Mouse (Mus musculus): ENCODE data around the gene 1700037C18Rik.

1700037C18Rik gene

GRCm38 (mm10) chr16:3908537-3909111, at the start of gene 1700037C18Rik, which contains the start of gene Cluap1:
TSS of gene 1700037C18Rik (minus strand) at chr16:3908689.
TSS of gene Cluap1 (plus strand) at chr16:3908801.
- DNase-seq (ENCODE audit: low read depth, low spot score): peak; percentile 95

GRCm38 (mm10) chr16:3956369-3956768, 47.9 kb upstream of the 1700037C18Rik start:
- no peak for DNase-seq (ENCODE audit: low read depth, low spot score)

DNA sequence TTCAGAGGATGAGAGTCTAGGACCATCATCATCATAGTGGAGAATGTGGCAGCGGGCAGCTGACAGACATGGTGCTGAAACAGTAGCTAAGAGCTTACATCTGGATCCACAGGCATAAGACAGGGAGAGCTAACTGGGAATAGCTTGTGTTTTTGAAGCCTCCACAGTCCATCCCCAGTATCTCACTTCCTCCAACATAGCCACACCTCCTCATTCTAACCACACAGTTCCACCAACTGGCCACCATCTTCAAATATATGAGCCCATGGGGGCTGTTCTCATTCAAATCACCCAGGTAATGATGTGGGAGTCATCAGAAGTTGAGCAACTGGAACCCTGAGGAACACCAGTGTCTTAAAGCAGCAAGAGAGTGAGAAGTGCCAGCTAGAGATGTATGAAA, 42.7 kb upstream of the 1700037C18Rik start:
- no peak for DNase-seq (ENCODE audit: low read depth, low spot score)

DNA sequence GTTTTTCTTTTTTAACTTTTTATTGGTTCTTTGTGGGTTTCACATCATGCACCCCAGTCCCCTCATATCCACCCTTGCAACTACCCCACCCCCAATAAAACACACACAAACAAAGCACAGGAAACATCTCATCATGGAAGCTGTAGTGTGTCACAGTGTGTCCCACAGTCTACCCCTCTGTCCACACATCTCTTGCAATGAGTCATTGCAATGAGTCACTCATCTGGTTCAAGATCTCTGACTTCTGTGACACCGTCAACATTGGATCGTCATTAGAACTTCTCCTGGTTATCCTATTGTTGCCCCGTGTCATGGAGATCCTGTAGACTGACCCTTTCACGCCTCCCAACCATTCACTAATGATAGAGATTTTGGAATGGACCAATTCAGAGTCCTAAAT, 26.2 kb upstream of the 1700037C18Rik start:
- no peak for DNase-seq (ENCODE audit: low read depth, low spot score)

- DNase-seq (ENCODE audit: low read depth, low spot score): no peak
Observed at GRCm38 (mm10) chr16:3934091-3934490, 25.6 kb upstream of the 1700037C18Rik start.

DNA sequence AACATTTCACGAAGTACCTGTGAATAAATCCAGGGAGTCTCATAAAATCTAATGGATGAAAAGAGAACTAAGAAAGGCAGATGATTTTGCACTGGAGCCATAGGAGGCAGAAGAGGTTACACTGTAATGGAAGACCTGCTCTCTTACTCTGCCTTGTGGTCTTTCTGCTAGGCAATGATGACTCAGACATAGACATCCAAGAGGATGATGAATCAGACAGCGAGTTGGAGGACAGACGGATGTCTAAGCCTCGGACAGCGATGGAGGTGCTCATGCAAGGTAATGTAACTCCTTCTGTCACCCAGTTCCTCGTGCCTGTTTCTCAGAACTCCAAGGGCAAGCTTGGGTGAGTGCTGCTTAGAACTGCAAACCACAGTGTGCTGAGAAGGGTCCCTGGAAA, 25.0 kb upstream of the 1700037C18Rik start:
- DNase-seq (ENCODE audit: low read depth, low spot score): no peak

DNA sequence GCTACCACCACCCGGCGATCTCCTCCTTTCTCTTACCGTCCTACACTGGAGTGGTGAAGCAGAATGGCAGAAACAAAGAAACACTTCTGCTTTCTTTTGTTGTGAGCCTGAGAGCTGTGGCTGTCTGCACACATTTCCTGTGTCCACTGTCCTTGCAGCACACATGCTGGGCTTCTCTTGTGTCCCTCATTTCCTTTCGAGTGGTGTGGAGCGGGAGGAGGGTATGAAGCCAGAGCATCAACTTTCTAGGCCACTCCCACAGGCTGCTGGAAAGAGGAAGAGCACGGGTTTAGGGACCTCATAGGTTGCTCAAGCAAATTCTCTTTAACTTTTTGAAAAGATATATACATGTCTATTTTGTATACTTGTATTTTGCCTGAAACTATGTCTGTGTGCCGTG, 20.7 kb upstream of the 1700037C18Rik start:
- no peak for DNase-seq (ENCODE audit: low read depth, low spot score)

DNA sequence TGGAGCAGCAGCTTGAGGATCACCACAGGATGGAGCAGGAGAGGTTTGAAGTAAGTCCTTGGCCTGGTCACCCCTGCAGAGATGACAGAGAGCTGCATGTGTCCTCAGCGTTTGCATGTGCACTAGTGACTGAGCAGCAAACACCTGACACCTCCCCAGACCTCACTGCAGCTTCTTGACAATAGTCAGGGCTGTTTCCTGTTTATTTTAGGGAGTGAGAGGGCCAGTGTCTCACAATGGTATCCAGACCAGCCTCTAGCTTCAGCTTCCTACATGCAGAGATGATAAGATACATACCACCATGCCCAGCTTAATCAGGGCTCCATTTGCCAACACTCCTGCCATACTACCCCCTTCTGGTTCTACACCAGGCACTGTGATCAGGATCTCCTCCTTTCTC, 20.1 kb upstream of the 1700037C18Rik start:
- no peak for DNase-seq (ENCODE audit: low read depth, low spot score)

GRCm38 (mm10) chr16:3923966-3924365, 15.5 kb upstream of the 1700037C18Rik start:
- peak; percentile 55 for DNase-seq (ENCODE audit: low read depth, low spot score)

GRCm38 (mm10) chr16:3923515-3923914, 15.0 kb upstream of the 1700037C18Rik start:
- DNase-seq (ENCODE audit: low read depth, low spot score): no peak

DNA sequence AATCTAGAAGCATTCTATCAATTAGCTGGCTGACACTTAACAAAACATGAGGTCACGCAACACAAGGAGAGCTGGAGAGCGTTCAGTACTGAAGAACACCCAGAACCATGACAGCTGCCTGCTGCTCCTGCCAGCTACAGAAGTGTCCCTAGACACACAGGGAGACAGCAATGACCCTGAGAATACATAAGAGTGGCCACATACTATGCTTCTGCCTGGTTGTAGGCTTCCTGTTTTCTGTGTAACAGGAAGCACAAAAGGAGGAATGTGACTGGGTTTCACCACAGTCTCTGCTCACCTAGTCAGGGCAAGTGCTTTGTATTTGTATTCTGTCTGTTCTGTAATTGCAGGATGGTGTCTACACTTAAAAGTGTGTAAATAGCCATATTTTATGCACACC, 12.3 kb upstream of the 1700037C18Rik start:
- DNase-seq (ENCODE audit: low read depth, low spot score): no peak

DNA sequence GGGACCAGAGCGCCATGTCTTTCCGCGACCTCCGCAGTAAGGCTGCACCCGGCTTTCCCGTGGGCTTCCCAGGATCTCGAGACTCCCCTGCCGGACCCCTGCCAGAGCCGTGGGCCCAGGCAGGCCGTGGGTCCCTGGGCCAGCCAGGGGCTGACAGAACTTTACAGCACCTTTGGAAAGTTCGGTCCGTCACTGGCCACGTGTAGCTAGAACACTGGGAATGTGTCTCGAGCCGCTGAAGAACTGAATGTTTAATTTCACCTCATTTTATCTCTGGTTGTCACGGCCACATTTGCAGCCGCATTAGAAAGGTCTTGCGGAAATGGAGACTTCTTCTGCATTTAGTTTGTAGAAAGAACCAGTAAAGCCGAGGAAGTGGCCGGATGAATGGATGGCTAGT, 629 bp upstream of the 1700037C18Rik start:
- DNase-seq (ENCODE audit: low read depth, low spot score): no peak

GRCm38 (mm10) chr16:3907471-3907870, 1.0 kb downstream of the 1700037C18Rik start:
- DNase-seq (ENCODE audit: low read depth, low spot score): no peak

- DNase-seq (ENCODE audit: low read depth, low spot score): no peak
Observed at GRCm38 (mm10) chr16:3896553-3896952, 11.9 kb downstream of the 1700037C18Rik start.

- DNase-seq (ENCODE audit: low read depth, low spot score): no peak
Observed at GRCm38 (mm10) chr16:3896046-3896445, 12.4 kb downstream of the 1700037C18Rik start.

- no peak for DNase-seq (ENCODE audit: low read depth, low spot score)
Observed at GRCm38 (mm10) chr16:3895173-3895792, 13.2 kb downstream of the 1700037C18Rik start.

- no peak for DNase-seq (ENCODE audit: low read depth, low spot score)
Observed at GRCm38 (mm10) chr16:3893739-3894138, 14.8 kb downstream of the 1700037C18Rik start.

DNA sequence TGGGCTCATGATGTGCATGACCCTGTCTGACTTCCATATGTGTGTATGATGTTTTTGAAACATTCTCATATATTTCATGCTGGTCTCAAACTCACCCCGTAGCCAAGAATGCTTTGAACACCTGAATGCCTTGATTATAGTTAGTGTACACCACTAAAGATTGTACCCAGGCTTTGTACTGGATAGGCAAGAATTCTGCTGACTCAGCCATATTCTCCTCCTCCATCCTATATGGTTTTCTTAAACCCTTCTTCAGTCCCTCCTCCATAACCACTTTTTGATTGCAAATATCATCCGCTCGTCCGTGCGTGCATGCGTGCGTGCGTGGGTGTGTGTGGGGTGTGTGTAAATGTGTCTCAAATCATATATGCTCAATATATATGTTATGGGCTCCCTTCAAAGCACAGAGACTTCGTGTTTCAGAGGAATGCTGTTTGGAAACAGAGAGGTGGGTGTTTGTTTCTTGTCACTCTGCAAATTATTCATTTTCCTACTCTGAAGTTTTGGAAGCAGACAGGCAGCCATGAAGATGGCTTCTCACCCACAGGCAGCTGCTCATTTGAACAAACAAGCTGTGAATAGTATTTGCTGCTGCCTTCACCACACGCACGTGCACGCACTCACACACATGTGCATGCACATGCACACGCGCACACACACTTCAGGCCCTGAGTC, 16.7 kb downstream of the 1700037C18Rik start:
- no peak for DNase-seq (ENCODE audit: low read depth, low spot score)

GRCm38 (mm10) chr16:3885065-3885670, 23.3 kb downstream of the 1700037C18Rik start:
- DNase-seq (ENCODE audit: low read depth, low spot score): no peak

- DNase-seq (ENCODE audit: low read depth, low spot score): peak; percentile 85
Observed at GRCm38 (mm10) chr16:3884201-3885064, 24.1 kb downstream of the 1700037C18Rik start, which contains the start of the genes Zfp597 and Gm20695. TSS of gene Zfp597 (minus strand) at chr16:3884561. TSS of gene Gm20695 (plus strand) at chr16:3884648.

DNA sequence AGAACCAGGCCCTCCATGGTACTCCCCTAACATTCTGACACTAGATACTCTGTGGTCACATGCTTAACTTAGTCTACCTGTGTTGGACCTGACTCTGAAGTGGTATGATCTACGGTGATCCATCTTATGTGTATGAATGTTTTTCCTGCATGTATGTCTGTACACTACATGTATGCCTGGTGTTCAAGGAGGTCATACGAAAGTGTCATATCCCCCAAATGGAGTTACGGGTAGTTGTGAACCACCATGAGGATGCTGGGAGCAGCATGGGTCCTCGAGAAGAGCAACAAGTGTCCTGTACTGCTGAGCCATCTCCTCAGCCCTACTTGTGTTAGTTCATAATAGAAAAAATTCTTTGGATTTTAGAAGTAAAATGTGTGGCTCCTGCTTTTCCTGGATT, 32.1 kb downstream of the 1700037C18Rik start:
- DNase-seq (ENCODE audit: low read depth, low spot score): no peak

Data from forelimb bud, embryonic 11.5 days (tissue).